In genomic region chr6:39875186-39875585, GRCm38 (mm10) we compare ENCODE assay signal across 11 mouse cellular contexts. TPM values are rescaled to one million over a fixed set of nuclear protein-coding genes. Genes with fewer than 3 reads are reported as not detected.
DNase-seq lines count a peak whose midpoint lies in the region; ATAC-seq lines count a peak whose summit lies in the region.
"Had no signal": no experiment of that assay in that cellular context is flagged by ENCODE, and none has a peak within 500 bp of the region (broad histone marks: within the 10 kb centered on the region; RNA-seq: fewer than 3 reads in every experiment).

No protein-coding gene starts in this region.

- H3K27me3 ChIP-seq in forebrain, embryonic 14.5 days (replicated peaks; ENCODE audit: control insufficient read depth, insufficient read depth, low read length) = no peaks in the 10 kb centered on the region
- no peaks in the 10 kb centered on the region for H3K27me3 ChIP-seq in neural tube, embryonic 12.5 days (replicated peaks)
- peaks cover 44% of the 10 kb centered on the region for H3K27me3 ChIP-seq in intestine, embryonic 15.5 days (replicated peaks)

- H3K9me3 ChIP-seq in forebrain, embryonic 14.5 days (replicated peaks; ENCODE audit: control insufficient read depth, low read length) = no peaks in the 10 kb centered on the region
- H3K9me3 ChIP-seq in neural tube, embryonic 12.5 days = no peaks in the 10 kb centered on the region
- H3K9me3 ChIP-seq in intestine, embryonic 15.5 days = no peaks in the 10 kb centered on the region
- H3K9me3 ChIP-seq: embryonic facial prominence, embryonic 12.5 days had no signal

- H3K4me2 ChIP-seq in forebrain, embryonic 14.5 days (ENCODE audit: low read length) = peak overlapping the region; percentile 92
- peak overlapping the region; percentile 94 for H3K4me2 ChIP-seq in neural tube, embryonic 12.5 days (replicated peaks)
- no peak overlapping the region for H3K4me2 ChIP-seq in intestine, embryonic 15.5 days (replicated peaks)
- H3K4me2 ChIP-seq: embryonic facial prominence, embryonic 12.5 days had no signal

- no peaks in the 10 kb centered on the region for H3K36me3 ChIP-seq in forebrain, embryonic 14.5 days (ENCODE audit: control insufficient read depth, insufficient read depth, low read length)
- H3K36me3 ChIP-seq in neural tube, embryonic 12.5 days = no peaks in the 10 kb centered on the region
- H3K36me3 ChIP-seq in intestine, embryonic 15.5 days = no peaks in the 10 kb centered on the region
- H3K36me3 ChIP-seq: embryonic facial prominence, embryonic 12.5 days had no signal

- WGBS in forebrain, embryonic 14.5 days = 40% methylated on average over 4 of the region's 4 CpGs
- WGBS in neural tube, embryonic 12.5 days = 24% methylated on average over 4 of the region's 4 CpGs
- 66% methylated on average over 4 of the region's 4 CpGs for WGBS in intestine, embryonic 15.5 days

- peaks cover 28% of the 10 kb centered on the region for H3K4me1 ChIP-seq in forebrain, embryonic 14.5 days (ENCODE audit: control insufficient read depth, insufficient read depth, low read length)
- H3K4me1 ChIP-seq in neural tube, embryonic 12.5 days = peaks cover 16% of the 10 kb centered on the region
- peaks cover 29% of the 10 kb centered on the region for H3K4me1 ChIP-seq in intestine, embryonic 15.5 days (replicated peaks)

- peak; percentile 14 to 19 for DNase-seq in layer of hippocampus, adult 8-10 months (ENCODE audit: low spot score in 2 of 2)
- DNase-seq in layer of hippocampus, postnatal 36 days = no peak
- DNase-seq in forebrain, embryonic 14.5 days (ENCODE audit: low spot score) = peak; percentile 68
- peak; percentile 28 for DNase-seq in layer of hippocampus, adult 9-11 months
- DNase-seq in thymus, postnatal 4 days = no peak
- DNase-seq in kidney, postnatal 36 days = no peak
- DNase-seq: gastrocnemius, adult 2 months had no signal

- H3K27ac ChIP-seq in forebrain, embryonic 14.5 days (ENCODE audit: low read depth, low read length) = no peak overlapping the region
- no peak overlapping the region for H3K27ac ChIP-seq in neural tube, embryonic 12.5 days
- no peak overlapping the region for H3K27ac ChIP-seq in intestine, embryonic 15.5 days
- H3K27ac ChIP-seq: embryonic facial prominence, embryonic 12.5 days; gastrocnemius, adult 2 months had no signal

- ATAC-seq in forebrain, embryonic 14.5 days = no peak
- no peak for ATAC-seq in neural tube, embryonic 12.5 days (ENCODE audit: low FRiP score, low read depth)
- ATAC-seq in intestine, embryonic 15.5 days = no peak

- peak overlapping the region; percentile 72 for H3K4me3 ChIP-seq in forebrain, embryonic 14.5 days (ENCODE audit: low read depth, low read length)
- peak overlapping the region; percentile 22; the same call in 1 of the 2 replicates for H3K4me3 ChIP-seq in neural tube, embryonic 12.5 days
- no peak overlapping the region for H3K4me3 ChIP-seq in intestine, embryonic 15.5 days (replicated peaks)
- H3K4me3 ChIP-seq: gastrocnemius, adult 2 months had no signal

- peak overlapping the region; percentile 45 for H3K9ac ChIP-seq in forebrain, embryonic 14.5 days (ENCODE audit: low read length)
- no peak overlapping the region for H3K9ac ChIP-seq in neural tube, embryonic 12.5 days
- no peak overlapping the region for H3K9ac ChIP-seq in intestine, embryonic 15.5 days
- H3K9ac ChIP-seq: embryonic facial prominence, embryonic 12.5 days had no signal

RNA-seq across cellular contexts. Expression of gene Tmem178b, which starts 2.1 kb away (rescaled TPM):
- total RNA-seq in layer of hippocampus, adult 8-10 months (2022) = 100 to 1,000 TPM; 156 to 182 (median 174) TPM
- 100 to 1,000 TPM; 167 to 171 TPM for total RNA-seq in layer of hippocampus, postnatal 36 days (2021)
- polyA plus RNA-seq in forebrain, embryonic 14.5 days (2014; fragmentation: Nextera tagmentation; extraction: Ambion mirVana) = 18.5 and 25.6 TPM in 2 replicates
- 18.4 and 19.5 TPM in 2 replicates for polyA plus RNA-seq in neural tube, embryonic 12.5 days (2016; fragmentation: Nextera tagmentation; extraction: Ambion mirVana)
- polyA plus RNA-seq in intestine, embryonic 15.5 days (2015; fragmentation: Nextera tagmentation; extraction: Ambion mirVana) = 0.68 and 1.4 TPM in 2 replicates
- polyA plus RNA-seq: liver, embryonic 16.5 days had no signal

Comparison
In these comparisons a context has a peak if more than half of its experiments do, and no peak if none do; other contexts are left out.
1. DNase-seq: peak in layer of hippocampus, adult 8-10 months (2 of 2), forebrain, embryonic 14.5 days (single experiment) and layer of hippocampus, adult 9-11 months (single experiment); none in layer of hippocampus, postnatal 36 days (0 of 2), thymus, postnatal 4 days (single experiment) and kidney, postnatal 36 days (0 of 2).